Mouse (Mus musculus): ENCODE data around the gene Hsdl1. TPM values are rescaled to one million over a fixed set of nuclear protein-coding genes. Genes with fewer than 3 reads are reported as not detected.

The Hsdl1 gene
- polyA plus RNA-seq, 1 experiment from 2014 or later: 40.4 TPM

DNA sequence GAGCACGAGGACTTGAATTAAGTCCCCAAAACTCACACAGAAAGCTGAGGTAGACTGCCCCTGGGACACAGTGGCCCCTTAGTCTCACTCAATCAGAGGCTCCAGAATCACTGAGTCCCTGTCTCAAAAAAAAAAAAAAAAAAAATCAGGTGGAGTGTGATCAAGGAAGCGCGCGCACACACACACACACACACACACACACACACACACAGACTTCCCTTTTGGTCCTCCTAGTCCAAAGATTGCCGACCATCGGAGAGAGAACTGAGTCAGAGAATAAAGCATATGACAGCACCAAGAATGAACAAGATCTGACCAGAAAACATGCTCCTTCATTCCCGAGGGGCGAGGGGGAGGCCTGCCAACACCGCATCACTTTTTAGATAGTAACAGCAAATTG, 17.9 kb downstream of the Hsdl1 start:
- H3K27ac ChIP-seq (ENCODE audit: low read depth, low read length): no peak overlapping the region
- H3K27me3 ChIP-seq (replicated peaks; ENCODE audit: control insufficient read depth, insufficient read depth, low read length): no peaks in the 10 kb centered on the region
- peaks cover under 1% of the 10 kb centered on the region; the same call in 1 of the 2 replicates for H3K36me3 ChIP-seq (ENCODE audit: control insufficient read depth, insufficient read depth, low read length)
- H3K4me3 ChIP-seq (ENCODE audit: low read depth, low read length): peak overlapping the region; percentile 87
- peak overlapping the region; percentile 88 for H3K9ac ChIP-seq (ENCODE audit: low read depth, low read length)
- 74% methylated on average over 9 of the region's 9 CpGs for WGBS
- peak overlapping the region; percentile 81 for H3K4me2 ChIP-seq
- ATAC-seq (replicated peaks; ENCODE audit: low FRiP score): no peak
- DNase-seq (ENCODE audit: low spot score): no peak
- H3K4me1 ChIP-seq (replicated peaks; ENCODE audit: control insufficient read depth, insufficient read depth, low read length): peaks cover 40% of the 10 kb centered on the region
- H3K9me3 ChIP-seq (ENCODE audit: control insufficient read depth, low read length): no peaks in the 10 kb centered on the region

DNA sequence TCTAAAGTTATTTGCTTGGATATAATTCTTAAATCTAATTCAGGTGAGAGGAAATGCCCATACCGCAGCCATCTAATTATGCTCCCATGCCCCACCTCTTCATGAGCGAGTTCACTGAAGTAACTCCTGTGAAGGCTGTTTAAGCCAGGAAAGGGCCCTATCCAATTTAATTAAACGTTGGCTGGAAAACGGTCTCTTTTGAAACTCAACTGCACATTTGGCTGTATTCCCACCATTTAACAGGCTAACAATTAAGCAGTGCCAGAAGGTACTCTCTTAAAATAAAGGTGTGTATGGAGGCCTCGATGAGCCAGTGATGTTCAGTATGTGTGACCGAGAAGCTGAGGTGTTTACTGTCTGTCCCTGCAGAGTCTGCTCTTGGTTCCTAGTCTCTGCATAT, 19.1 kb downstream of the Hsdl1 start:
- Histone ChIP-seq H3K9ac (ENCODE audit: low read depth, low read length) (no peak overlapping the region), H3K27ac (ENCODE audit: low read depth, low read length) (no peak overlapping the region), H3K4me3 (ENCODE audit: low read depth, low read length) (no peak overlapping the region), H3K4me2 (no peak overlapping the region), H3K4me1 (replicated peaks; ENCODE audit: control insufficient read depth, insufficient read depth, low read length) (peaks cover 44% of the 10 kb centered on the region), H3K36me3 (ENCODE audit: control insufficient read depth, insufficient read depth, low read length) (no peaks in the 10 kb centered on the region), H3K27me3 (replicated peaks; ENCODE audit: control insufficient read depth, insufficient read depth, low read length) (no peaks in the 10 kb centered on the region), H3K9me3 (ENCODE audit: control insufficient read depth, low read length) (no peaks in the 10 kb centered on the region)
- no peak for ATAC-seq (replicated peaks; ENCODE audit: low FRiP score)
- no peak for DNase-seq (ENCODE audit: low spot score)
- WGBS: 93% methylated on average over 6 of the region's 6 CpGs

DNA sequence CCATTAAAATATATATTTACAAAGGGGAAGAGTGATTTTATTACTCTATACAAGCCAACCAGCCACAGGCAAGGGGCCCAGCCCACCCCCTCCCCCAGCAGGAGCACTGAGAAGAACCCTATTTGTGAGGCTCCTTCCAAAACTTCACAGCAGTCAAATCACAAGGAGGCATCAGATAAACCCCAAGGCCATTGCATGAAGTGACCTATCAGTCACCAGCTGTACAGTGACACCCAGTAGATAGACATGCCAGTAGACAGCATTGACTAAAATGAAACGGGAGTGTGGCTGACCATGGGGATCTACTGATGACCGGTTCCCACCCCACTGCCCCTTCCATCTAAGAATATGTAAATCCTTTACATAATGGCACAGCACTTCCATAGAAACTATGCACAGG, 22.0 kb downstream of the Hsdl1 start:
- WGBS: 51% methylated on average over 2 of the region's 2 CpGs
- H3K36me3 ChIP-seq (ENCODE audit: control insufficient read depth, insufficient read depth, low read length): peaks cover 2% of the 10 kb centered on the region; the same call in 1 of the 2 replicates
- peaks cover 44% of the 10 kb centered on the region for H3K4me1 ChIP-seq (replicated peaks; ENCODE audit: control insufficient read depth, insufficient read depth, low read length)
- no peaks in the 10 kb centered on the region for H3K9me3 ChIP-seq (ENCODE audit: control insufficient read depth, low read length)
- no peak overlapping the region for H3K4me3 ChIP-seq (ENCODE audit: low read depth, low read length)
- no peak overlapping the region for H3K9ac ChIP-seq (ENCODE audit: low read depth, low read length)
- H3K27me3 ChIP-seq (replicated peaks; ENCODE audit: control insufficient read depth, insufficient read depth, low read length): no peaks in the 10 kb centered on the region
- H3K4me2 ChIP-seq: peak overlapping the region; percentile 37
- DNase-seq (ENCODE audit: low spot score) (no peak), ATAC-seq (replicated peaks; ENCODE audit: low FRiP score) (peak; percentile 56)
- H3K27ac ChIP-seq (ENCODE audit: low read depth, low read length): no peak overlapping the region

DNA sequence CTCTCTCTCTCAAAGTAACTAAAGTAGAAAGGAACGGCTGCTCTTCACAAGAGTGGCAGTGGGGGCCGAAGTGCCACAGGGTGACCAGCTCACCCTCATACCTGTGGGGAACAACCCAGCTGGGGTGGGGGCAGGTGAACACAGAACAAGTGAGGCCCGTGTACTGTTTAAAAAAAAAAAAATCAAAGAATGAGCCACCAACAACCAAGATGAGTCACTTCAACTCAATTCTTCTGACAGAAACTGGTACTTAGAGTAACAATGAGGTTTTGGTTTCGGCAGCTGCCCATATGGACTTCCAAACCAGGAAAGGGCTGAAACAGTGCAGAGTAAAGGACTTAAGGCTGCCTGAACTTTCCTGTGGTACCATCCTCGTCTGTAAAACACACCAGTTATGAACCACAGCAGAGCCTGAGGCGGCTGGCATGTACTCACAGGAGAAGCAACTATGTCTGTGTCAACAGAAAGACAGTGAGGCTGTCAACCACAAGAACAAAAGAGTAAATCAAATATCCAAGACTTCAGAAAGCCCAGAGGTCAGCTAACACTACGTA, 26.3 kb downstream of the Hsdl1 start:
- DNase-seq (ENCODE audit: low spot score) (no peak), ATAC-seq (replicated peaks; ENCODE audit: low FRiP score) (no peak)
- WGBS: 82% methylated on average over 7 of the region's 7 CpGs
- no peak overlapping the region for H3K27ac ChIP-seq (ENCODE audit: low read depth, low read length)
- no peaks in the 10 kb centered on the region for H3K9me3 ChIP-seq (ENCODE audit: control insufficient read depth, low read length)
- H3K9ac ChIP-seq (ENCODE audit: low read depth, low read length): no peak overlapping the region
- no peak overlapping the region for H3K4me3 ChIP-seq (ENCODE audit: low read depth, low read length)
- H3K4me1 ChIP-seq (replicated peaks; ENCODE audit: control insufficient read depth, insufficient read depth, low read length): peaks cover 14% of the 10 kb centered on the region
- H3K36me3 ChIP-seq (ENCODE audit: control insufficient read depth, insufficient read depth, low read length): peaks cover 21% of the 10 kb centered on the region
- H3K27me3 ChIP-seq (replicated peaks; ENCODE audit: control insufficient read depth, insufficient read depth, low read length): no peaks in the 10 kb centered on the region
- no peak overlapping the region for H3K4me2 ChIP-seq

DNA sequence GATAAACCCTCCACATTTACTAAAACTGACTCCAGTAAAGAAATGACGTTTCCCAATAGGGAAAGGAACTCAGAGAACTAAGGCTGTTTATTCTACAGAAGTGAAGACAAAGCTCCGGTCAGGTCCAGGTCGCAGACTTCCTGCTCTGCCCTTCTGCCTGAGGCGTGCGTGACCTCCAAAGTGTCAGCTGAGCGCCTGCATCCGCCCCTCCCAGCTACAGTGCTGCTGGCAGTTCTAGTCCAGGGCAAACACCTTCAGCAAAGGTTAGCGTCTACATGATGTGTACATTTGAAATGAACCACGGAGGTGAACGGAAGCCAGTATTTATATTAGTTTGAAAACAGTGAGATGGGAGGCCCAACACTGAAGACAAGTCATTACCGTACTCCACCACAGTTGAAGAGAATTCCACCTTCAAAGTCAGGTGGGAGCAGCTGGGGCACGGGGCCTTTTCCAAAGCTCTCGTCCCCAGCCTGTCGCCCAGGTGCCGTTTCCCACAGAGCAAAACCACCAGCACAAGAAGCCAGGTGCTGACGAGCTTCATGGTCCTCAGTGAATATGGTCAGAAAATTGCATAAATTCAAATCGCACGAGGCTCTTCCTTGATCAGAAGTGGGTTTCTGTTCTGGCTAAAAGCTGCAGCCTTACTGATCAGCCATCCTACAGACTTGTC, 27.8 kb downstream of the Hsdl1 start:
- no peak for ATAC-seq (replicated peaks; ENCODE audit: low FRiP score)
- Histone ChIP-seq H3K36me3 (ENCODE audit: control insufficient read depth, insufficient read depth, low read length) (peaks cover 27% of the 10 kb centered on the region), H3K9me3 (ENCODE audit: control insufficient read depth, low read length) (no peaks in the 10 kb centered on the region), H3K4me3 (ENCODE audit: low read depth, low read length) (no peak overlapping the region), H3K9ac (ENCODE audit: low read depth, low read length) (no peak overlapping the region), H3K4me2 (no peak overlapping the region), H3K4me1 (replicated peaks; ENCODE audit: control insufficient read depth, insufficient read depth, low read length) (peaks cover 4% of the 10 kb centered on the region), H3K27ac (ENCODE audit: low read depth, low read length) (no peak overlapping the region), H3K27me3 (replicated peaks; ENCODE audit: control insufficient read depth, insufficient read depth, low read length) (no peaks in the 10 kb centered on the region)
- no peak for DNase-seq (ENCODE audit: low spot score)
- 84% methylated on average over 18 of the region's 18 CpGs for WGBS

DNA sequence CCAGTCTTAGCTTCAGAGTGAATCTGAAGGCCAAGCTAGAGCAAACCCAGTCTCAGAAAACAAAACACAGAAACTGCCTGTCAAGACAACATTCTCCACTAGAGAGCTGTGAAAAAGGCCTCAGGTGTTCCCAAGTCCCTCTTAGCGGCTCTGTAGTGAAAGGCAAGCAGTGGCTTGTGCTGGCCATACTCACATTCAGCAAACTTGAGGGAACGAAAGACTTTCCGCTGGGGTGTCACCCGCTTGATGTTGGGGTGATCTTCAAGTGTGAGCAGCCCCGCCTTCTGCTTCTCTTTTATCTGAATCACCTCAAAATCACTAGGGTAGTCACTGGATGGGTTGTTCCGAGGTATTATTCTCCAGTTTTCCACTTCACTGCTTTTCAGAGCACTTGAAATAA, 29.2 kb downstream of the Hsdl1 start:
- no peak overlapping the region for H3K27ac ChIP-seq (ENCODE audit: low read depth, low read length)
- whole genome bisulfite sequencing: 91% methylated on average over 6 of the region's 6 CpGs
- H3K4me2 ChIP-seq: no peak overlapping the region
- H3K9me3 ChIP-seq (ENCODE audit: control insufficient read depth, low read length): no peaks in the 10 kb centered on the region
- H3K4me3 ChIP-seq (ENCODE audit: low read depth, low read length): no peak overlapping the region
- no peaks in the 10 kb centered on the region for H3K27me3 ChIP-seq (replicated peaks; ENCODE audit: control insufficient read depth, insufficient read depth, low read length)
- ATAC-seq (replicated peaks; ENCODE audit: low FRiP score) (no peak), DNase-seq (ENCODE audit: low spot score) (no peak)
- H3K36me3 ChIP-seq (ENCODE audit: control insufficient read depth, insufficient read depth, low read length): peaks cover 34% of the 10 kb centered on the region
- H3K9ac ChIP-seq (ENCODE audit: low read depth, low read length): no peak overlapping the region
- no peaks in the 10 kb centered on the region; the same call in 1 of the 2 replicates for H3K4me1 ChIP-seq (replicated peaks; ENCODE audit: control insufficient read depth, insufficient read depth, low read length)

DNA sequence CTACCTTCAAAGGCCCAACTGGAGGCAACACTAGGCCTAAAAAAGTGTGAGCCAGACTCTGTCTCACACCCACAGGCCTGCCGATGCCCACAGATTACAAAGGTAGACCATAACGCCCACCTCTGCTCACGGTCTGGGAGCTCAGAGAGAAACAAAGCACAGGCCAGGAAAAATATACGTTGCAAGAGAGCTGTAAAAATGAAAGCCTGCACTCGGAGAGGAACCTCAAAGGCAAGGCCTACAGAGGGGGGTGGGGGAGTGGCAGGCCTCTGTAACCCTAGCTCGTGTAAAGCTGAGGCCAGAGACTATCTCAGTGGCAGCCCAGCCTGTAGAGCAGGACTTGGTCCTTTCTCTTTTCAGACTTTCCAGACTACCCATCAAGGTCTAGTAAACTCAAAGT, 29.8 kb downstream of the Hsdl1 start:
- H3K36me3 ChIP-seq (ENCODE audit: control insufficient read depth, insufficient read depth, low read length): peaks cover 40% of the 10 kb centered on the region

DNA sequence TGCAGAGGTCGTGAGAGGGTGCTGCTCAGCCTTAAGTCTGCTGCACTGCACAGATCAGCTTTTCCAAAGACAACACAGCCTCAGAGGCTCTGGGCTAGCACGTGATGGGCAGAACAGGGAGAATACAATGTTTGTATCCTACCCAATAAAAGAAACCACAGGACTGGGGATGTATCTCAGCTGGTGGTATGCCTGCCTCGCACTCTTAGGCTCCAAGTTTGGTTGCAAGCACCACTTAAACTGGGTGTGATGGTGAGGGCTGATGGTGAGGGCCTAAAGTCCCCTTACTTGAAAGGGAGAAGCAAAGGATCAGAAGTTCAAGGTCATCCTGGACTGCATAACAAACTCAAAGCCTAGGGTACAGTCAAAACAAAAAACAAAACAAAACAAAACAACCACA, 30.4 kb downstream of the Hsdl1 start:
- 73% methylated on average over 3 of the region's 3 CpGs for WGBS
- ATAC-seq (replicated peaks; ENCODE audit: low FRiP score) (no peak), DNase-seq (ENCODE audit: low spot score) (no peak)
- H3K4me2 ChIP-seq: no peak overlapping the region
- no peak overlapping the region for H3K9ac ChIP-seq (ENCODE audit: low read depth, low read length)
- H3K9me3 ChIP-seq (ENCODE audit: control insufficient read depth, low read length): no peaks in the 10 kb centered on the region
- no peaks in the 10 kb centered on the region for H3K27me3 ChIP-seq (replicated peaks; ENCODE audit: control insufficient read depth, insufficient read depth, low read length)
- H3K27ac ChIP-seq (ENCODE audit: low read depth, low read length): no peak overlapping the region
- H3K4me3 ChIP-seq (ENCODE audit: low read depth, low read length): no peak overlapping the region
- H3K36me3 ChIP-seq (ENCODE audit: control insufficient read depth, insufficient read depth, low read length): peaks cover 43% of the 10 kb centered on the region
- H3K4me1 ChIP-seq (replicated peaks; ENCODE audit: control insufficient read depth, insufficient read depth, low read length): no peaks in the 10 kb centered on the region; the same call in 1 of the 2 replicates

More for the DNA sequence above, 29.8 kb downstream of the Hsdl1 start:
- no peak overlapping the region for H3K9ac ChIP-seq (ENCODE audit: low read depth, low read length)
- no peaks in the 10 kb centered on the region for H3K27me3 ChIP-seq (replicated peaks; ENCODE audit: control insufficient read depth, insufficient read depth, low read length)
- no peak for DNase-seq (ENCODE audit: low spot score)
- no peak overlapping the region for H3K4me3 ChIP-seq (ENCODE audit: low read depth, low read length)
- WGBS: 87% methylated on average over 6 of the region's 6 CpGs
- H3K4me2 ChIP-seq: no peak overlapping the region
- H3K27ac ChIP-seq (ENCODE audit: low read depth, low read length): no peak overlapping the region
- H3K4me1 ChIP-seq (replicated peaks; ENCODE audit: control insufficient read depth, insufficient read depth, low read length): no peaks in the 10 kb centered on the region; the same call in 1 of the 2 replicates
- no peak for ATAC-seq (replicated peaks; ENCODE audit: low FRiP score)
- no peaks in the 10 kb centered on the region for H3K9me3 ChIP-seq (ENCODE audit: control insufficient read depth, low read length)

DNA sequence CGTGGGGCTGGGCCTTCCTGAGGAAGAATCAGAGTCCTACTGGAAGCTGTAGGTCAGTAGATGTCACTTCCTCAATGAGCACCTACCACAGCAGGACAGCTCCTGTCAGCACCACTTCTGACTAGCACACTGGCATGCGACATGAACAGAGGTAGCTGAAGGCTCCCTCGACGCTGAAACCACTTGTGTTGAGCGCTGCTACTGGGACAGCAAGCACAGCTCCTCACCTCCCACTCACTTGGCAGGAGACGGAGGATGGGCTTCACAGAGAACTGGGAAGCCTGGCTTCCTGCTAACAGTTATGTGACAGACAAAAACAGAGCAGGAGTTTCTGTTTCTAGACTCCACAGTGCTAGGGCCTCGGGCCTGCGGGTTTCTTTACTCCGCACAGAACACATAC, 43.0 kb downstream of the Hsdl1 start:
- Histone ChIP-seq H3K4me3 (ENCODE audit: low read depth, low read length) (no peak overlapping the region), H3K4me1 (replicated peaks; ENCODE audit: control insufficient read depth, insufficient read depth, low read length) (no peaks in the 10 kb centered on the region), H3K9ac (ENCODE audit: low read depth, low read length) (no peak overlapping the region), H3K4me2 (no peak overlapping the region), H3K9me3 (ENCODE audit: control insufficient read depth, low read length) (no peaks in the 10 kb centered on the region), H3K27ac (ENCODE audit: low read depth, low read length) (no peak overlapping the region), H3K27me3 (replicated peaks; ENCODE audit: control insufficient read depth, insufficient read depth, low read length) (no peaks in the 10 kb centered on the region), H3K36me3 (ENCODE audit: control insufficient read depth, insufficient read depth, low read length) (peaks cover 57% of the 10 kb centered on the region)
- 90% methylated on average over 9 of the region's 9 CpGs for WGBS
- ATAC-seq (replicated peaks; ENCODE audit: low FRiP score) (no peak), DNase-seq (ENCODE audit: low spot score) (no peak)
